Mouse (Mus musculus) urinary bladder, postnatal 14 days (tissue): Measurements from ENCODE around the gene Ablim1.

ENCODE experiments used
- DNase-seq: peaks from one replicate; pipeline ENCODE4 v3.0.0; 2021; ENCODE audit warnings: low spot score

The Ablim1 gene

DNA sequence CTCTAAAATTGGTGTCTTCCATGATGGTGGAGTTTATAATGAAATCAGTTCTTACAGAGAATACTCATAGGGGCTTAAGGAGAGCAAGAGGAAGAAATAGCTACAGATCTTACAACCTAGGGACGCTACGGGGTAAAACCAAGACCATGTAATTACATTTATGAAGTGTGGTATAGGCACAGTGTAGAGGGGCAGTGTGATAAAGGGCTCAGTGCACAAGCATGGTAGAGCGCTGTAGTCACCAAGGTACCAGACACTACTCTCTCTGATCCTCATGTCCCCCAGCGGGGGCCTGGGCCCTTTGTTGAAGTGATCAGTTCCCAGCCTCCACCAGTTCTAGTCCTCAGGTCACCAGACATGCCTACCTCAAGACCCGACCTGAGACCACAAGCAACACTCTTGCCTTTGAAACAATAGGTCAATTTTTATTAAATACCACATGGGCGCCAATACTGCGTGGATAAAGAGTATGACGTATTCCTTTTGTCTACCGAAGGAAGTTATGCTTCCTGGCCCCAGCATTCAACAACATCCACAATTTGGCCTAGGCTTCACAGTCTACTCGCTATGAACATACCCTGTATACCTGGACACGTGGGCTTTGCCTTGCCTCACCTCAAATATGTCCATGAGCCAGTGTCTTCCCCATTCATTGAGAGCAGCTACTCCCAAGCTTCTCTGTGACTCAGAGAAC, 213.8 kb downstream of the Ablim1 start:
- DNase-seq: no peak

DNA sequence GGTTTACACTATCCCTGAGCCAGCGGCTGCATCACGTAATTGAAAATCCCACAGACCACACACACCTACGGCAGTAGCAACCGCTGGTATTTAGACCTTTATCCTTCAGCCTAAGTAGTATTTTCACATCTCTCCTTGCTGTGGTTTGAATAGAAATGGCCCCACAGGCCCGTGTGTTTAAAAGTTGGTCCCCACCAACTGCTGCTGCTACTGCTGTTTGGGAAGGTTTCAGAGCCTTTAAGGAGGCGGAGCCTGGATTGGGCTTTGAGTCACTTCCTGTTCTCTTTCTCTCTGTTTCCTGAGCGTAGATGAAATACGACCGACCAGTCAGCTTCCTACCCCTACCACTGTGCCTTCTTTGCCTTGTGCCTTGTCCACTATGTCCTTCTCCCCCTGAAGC, 214.7 kb downstream of the Ablim1 start:
- no peak for DNase-seq

DNA sequence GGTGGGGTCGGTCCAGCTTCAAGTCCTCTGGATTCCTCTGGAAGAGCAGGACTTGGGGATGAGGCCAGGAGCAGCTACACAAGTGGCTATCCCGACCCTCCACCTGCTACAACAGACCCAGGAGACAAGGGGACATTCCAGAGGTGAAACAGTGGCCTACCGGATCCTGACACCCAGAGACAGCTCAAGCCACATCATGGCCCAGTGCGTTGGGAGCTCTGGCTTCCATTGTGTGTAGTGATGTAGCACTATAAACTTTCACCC, 215.7 kb downstream of the Ablim1 start:
- no peak for DNase-seq

DNA sequence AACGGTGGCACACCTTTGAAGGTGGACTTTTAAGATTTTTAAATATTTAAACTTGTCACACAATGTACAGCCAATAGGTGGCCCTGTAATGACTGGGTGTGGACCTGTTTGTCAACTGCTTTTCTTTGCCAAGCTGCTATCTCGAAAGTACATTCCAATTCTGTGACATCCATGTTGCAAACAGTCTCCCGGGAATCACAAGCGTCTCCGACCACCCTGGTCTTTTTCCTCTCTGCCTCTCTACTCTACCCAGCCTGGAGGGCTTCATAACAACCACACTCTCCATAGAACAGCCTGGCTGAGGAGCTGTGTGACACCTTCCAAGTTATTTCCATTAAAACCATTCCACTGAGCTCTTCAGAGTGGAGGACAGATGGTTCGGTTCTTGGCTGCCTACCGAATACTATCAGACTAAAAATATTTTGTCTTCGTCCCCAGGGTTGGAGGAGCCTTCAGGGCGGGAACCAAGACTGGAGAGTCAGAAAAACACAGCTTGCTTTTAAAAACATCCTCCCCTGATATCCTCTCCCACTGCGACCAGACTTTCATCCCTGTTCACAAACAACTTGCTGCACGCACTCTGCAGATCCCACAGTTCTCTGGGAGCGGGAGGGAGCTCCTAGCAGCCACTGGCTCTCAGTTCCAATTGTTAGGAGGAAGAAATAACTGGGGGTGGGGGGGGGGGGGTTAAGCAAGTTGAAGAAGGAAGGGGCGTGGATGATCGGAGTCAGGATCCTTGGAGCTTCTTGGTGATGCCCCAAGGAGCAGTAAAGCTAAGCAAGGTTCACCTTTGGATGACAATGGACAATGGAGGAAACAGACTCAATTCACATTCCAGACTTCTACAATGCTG, 216.3 kb downstream of the Ablim1 start:
- peak; percentile 55 for DNase-seq

DNA sequence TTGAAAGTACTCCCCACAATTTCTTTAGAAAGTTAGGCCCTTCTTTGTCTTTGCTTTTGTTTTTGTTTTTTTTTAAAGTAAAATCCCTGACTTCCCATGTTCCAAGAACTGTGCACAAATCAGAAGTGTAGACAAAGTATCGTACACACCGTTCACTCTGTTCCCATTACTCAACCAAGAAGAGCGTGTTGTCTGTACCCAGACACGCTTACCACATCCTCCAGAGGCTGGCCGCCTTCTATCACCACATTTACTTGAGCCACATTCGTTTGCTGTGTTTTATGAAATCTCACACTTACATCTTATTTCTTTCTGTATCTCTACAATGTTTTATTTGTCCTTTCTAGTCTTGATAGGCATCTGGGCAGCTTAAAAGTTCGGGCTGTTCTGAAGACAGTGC, 219.4 kb downstream of the Ablim1 start:
- no peak for DNase-seq

DNA sequence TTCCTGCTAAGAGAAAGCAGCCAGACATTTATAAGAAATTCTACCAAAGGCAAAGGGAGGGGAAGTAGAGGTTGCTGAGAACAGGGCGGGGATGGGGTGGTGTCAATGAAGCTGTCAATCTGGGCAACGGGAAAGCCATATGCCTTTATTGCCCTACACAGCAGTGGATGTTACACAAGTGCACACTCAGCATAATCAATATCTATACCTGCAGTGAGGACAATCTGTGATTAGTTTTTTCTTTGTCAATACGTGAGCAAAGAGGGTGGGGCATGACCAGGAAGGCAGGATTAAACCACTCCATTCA, 221.1 kb downstream of the Ablim1 start:
- DNase-seq: no peak

DNA sequence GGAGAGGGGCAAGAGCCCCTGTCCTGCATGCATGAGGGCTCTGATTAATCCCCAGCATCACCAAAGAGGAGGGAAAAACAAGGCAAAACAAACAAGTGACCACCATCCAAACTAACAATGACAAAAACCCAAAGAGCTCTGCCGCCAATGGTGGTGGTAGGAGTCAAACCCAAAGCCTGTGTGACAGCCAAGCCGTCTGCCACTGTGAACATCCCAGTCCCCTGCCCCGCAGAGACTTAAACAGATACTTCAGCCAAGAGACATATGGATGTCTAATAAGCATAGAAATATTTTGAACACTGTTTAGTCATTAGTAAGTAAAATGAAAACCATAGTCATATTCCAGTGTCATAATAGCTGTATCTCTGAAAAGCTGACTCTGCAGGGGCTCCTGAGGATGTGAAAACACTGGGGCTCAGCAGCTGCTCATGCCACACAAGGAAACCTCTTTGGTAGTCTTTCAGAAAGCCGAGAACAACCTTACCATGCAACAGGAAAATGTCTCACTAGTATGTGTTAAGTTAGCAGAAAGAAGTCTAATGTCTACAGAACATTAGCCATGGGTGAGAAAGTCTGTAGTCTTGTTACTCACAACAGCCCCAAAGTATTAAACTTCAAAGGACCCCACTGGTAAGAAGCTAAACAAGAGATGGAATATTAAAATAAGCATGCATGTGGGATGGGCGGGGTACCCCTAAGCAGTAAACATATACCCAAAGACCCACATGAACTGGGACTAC, 221.6 kb downstream of the Ablim1 start:
- no peak for DNase-seq

DNA sequence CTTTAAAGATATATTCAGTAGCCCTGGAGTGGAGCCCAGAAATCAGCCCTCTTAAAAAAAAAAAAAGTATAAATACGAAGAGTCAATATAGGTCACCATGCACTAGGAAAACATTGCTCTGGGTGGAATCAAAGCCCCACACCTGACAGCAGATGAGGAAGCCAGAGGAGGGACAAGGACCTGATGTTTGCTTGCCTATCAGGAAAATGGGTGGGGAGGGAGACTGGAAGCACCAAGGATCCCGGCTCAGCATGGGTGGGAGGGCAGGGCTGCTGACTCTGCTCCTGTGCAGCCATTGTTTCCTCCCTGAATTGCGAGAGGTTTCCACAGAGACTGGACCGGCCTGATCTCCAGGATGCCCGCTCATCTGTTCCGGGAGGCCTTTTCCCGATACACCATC, 223.4 kb downstream of the Ablim1 start:
- no peak for DNase-seq

DNA sequence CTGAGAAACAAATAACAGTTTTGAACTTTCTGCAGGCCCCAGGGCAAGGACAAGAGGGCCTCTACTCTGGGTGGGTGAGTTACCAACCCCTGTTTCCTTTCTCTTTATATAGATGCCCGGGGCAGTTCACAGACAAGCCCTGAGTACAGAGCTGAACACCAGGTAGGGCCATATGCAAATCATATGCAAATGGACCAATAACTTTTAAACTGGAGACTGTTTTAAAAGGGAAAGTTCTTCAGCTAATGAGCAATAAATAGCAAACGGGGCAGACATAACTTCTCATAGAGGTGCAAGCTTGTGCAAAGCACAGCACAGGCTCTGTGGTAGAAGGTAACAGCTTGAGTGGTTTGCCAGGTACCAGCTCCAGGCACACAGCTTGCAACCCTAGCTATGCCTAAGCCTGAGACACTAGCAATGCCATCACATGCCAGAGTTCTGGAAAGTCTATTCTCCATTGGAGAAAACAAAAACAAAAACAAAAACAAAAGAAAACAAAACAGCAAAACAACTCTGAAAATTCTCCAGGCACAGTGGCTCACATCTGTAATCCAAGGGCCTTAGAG, 225.8 kb downstream of the Ablim1 start:
- DNase-seq: no peak

DNA sequence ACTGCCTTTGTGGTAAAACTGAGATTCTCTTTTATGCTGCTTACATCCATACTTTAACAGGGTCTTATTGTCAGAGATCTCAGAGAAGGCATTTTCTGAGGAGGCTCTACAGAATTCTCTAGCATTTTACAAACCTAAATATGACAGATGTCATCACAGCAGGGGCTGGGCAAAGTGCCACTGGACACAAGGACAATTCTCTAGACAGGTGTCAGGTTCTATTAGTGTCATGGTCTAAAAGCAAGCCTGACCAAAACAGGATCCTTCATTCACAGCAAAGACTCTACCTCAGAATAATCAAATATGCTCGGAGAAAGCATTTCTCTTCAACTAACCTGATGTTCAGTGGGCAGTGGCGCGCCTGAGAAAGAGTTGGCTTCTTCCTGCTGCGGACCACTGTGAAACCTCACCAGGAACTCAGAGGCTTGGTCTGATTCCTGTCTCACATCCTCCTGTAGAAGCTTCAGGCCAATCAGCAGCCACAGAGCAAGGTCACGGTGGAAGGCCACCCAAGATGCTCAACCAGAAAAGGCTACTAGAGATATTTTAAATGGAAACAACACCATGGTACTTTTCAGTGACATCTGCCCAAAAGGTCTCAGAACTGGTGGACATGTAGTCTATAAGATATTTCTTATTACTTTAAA, 230.1 kb downstream of the Ablim1 start:
- no peak for DNase-seq

DNA sequence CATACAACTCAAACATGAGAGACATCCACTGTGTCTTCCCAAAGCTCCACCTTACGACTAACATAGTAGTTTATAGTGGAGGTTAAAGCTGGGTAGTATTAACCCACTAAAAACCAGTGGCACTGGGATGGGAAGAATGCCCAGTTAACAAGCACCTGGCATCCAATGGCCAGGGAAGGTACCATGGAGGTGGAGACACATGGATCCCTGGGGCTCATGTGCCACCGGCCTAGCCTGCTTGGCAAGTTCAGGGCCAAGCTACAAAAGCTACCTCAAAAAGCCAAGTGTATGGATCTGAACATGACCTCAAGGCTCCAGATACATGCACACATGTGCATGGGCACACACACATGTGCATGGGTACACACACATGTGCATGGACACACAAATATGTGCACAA, 230.8 kb downstream of the Ablim1 start:
- DNase-seq: no peak

DNA sequence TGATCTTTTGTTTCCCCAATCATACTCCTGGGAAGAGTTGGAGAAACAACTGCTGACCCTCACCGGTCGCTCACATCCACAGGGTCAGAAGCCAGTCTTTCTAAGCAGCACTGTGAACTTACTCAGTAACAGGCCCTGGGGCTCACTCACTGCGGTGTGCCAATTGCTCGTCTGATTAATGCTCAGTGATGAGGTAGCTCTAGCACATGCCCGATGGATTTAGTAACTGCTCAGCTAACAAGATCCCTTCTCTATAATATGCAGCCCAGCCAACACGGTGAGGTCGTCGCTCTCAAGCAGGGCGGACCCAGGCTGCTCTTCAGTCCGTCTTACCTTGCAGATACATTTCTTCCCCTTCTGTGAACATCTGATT, 231.6 kb downstream of the Ablim1 start:
- DNase-seq: no peak

DNA sequence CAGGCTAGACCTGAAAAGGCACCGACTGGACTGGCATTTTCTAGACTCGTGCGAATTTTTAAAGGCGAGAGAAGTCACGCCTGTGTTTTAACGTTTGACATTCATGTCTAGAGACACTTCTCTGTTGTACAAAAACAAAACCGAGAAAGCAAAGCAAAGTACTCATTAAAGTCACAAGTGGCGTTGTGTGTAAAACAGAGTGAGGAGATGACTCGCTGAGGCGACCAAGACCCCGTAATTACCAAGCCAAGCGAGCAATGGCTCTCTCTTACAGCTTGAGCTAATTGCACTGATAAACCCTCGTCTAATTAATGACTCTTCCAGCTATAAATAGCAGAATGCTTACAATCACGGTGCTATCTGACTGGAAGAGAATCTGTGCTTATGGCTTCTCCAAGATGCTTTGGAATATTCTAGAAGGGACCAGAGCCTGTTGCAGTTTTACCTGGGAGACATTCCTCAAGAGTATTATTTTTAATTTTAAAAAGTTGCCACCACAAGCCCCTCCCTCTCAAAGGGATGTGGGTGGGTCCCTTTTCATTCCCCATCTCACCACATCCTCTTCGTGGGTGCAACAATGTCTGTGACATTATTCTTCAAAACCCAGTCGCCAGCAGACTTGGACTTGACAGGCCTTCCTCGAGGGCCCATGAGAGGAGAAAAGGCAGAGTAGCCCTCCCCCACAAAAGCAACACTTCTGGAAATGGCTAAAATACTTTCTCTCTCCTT, 232.1 kb downstream of the Ablim1 start:
- DNase-seq: no peak

DNA sequence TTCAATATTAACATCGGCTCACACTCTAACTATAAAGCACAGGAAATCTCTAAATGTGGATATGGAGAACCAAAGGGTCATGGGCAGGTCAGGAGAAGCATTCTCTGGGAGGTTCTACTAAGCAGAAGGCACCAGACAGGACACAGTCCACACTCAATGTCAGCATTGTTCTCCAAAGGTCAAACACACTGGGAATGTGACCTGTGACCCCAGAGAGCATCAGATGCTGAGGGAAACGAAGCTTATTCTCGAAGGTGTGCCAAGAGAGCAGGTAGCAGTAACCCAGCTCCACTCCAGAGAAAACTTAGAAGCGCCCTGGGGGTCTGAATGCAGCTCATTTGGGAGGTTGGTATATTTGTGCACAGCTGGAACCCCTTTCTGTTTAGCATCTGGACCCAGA, 233.2 kb downstream of the Ablim1 start:
- DNase-seq: no peak

DNA sequence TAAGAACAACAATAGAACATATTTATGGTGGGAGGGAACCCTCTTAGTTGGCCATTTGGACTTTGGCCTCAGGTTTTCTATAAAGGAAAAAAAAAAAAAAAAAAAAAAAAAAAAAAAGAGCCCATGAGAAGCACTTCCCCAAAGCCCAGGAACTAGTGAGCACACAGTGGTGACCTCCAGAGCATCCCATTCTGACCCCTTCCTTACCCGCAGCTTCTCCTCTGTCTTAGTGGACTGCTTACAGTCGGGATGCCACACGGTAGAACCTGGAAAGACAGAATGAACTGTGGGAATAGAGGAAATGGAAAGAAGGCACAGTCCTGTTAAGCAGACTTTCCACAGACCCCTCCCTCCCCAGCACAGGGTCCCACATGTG, 235.1 kb downstream of the Ablim1 start:
- DNase-seq: no peak

DNA sequence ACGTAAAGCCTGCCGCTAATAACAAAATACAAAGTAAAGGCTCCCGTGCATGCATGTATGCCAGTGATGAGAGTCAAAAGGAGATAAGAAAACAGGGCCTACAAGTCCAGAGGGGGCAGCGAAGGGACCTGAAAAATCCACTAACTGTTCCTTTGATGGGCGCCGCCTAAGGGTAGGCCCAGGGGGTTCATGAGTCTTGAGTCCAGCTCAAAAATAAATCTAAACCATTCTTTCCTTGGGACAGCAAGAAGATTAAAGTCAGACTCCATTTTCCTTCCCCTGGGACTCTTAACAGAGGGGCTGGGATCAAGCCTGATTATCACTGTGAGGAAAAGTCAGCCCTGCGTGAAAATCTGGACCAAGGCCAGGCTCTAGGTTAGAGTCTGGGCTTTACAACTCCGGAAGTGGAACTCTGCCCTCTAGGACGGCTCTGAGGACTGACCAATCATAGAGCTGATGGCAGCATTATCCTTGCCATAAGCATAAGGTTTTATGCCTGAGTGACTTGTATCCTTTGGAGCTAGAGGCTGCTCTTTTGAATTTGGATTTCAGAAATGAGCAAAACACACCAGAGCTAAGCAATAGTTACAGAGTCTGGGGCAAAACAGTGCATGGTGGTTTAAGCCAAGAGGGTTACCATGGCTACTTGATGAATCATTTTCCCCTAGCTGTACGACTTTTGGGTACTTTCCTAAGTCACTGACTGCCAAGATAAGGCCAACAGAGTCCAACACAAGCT, 235.7 kb downstream of the Ablim1 start:
- no peak for DNase-seq

DNA sequence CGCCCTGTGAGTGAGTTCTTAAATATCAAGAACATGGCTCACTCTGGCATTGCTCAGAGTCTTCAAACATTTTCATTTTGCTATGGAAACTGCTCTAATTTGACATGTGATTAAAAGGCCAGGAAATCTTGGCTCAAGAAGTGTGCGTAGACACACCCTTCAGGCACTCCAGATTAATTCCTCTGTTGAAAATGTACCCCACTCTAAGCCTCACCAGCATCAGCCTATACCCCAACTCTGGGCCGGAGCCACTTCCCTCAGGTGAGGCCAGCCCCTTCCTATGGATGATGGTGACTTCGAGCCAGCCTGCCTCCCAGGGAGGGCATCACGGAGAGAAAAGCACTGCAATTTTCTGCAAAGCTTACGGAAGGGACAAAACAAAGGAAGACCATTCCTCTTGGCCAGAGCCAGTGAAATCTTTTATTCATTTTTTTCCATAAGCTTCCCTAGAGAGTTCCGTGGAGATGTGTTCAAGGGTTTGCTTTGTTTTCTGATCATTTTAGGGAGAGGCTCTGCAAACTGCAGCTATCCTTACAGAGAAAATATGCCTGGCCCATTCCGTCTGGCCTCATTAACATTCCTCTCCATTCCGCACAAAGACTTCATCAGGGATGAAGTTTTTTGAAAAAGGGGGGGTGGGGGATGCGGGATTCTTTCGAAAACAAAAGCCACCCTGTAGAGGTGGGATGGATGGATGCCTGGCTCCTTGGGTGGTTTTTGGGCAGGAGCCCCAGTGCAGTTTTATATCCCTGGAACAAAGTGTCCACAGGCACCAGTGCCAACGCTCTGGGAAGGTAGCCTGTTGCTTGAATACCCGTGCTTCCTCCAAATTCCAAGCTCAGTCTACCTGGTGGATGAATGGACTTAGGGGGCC, 236.7 kb downstream of the Ablim1 start:
- no peak for DNase-seq

DNA sequence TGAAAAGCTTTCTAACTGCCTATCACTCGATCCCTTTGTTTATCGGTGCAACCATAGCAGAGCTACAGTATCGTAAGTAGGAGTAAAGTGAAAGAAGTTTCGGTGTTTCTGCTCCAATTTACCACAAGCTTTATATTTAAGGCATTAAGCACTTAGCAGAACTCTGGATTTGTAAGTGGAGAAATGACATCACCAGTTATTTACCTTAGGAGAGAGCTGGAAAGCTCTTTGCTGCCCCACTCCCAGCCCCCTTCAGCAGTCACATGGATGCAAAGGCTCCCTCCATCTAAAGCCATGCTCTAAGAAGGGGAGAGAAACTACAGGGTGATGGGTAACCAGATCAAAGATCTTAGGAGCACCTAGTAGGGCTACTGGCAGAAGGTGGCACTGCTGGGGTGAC, 241.3 kb downstream of the Ablim1 start:
- DNase-seq: no peak

DNA sequence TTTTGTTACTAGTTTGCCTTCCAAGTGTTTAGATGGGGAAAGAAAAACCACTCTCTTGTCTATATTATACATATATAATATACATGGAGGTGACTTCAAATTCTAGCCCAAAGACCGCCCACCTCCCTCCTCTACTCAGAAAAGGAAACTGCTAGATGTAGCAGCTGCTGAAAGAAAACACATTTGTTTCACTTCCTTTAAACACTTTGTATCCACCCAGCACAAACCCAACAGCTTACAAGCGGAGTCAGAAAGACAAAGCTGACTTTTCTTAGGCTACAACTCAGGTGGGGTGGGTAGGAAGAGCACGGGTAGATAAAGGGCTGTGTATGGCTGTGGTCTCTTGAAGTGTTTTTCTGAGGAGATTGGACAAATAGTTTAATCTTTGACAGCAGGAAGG, 242.0 kb downstream of the Ablim1 start:
- DNase-seq: no peak

DNA sequence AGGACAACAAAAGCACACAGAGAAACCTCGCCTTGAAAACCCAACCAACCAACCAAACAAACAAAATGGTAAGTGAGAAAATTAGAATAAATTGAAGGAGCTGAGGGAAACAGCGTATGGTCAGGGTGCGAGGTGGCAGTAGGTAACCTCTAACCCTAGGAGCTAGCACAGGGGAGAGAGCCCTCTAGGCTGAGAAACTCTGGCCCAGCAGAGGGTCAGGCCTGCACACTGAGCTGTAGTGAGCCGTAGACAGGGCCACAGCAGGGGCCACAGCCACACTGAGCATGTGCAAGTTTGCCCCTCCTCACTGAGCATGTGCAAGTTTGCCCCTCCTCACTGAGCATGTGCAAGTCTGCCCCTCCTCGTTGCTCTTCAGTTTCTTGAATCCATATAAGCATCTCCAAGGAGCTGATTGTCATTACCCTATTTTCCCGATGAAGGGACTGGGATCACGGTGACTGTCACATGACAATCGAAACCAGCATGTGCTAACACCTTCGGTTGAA, 247.6 kb downstream of the Ablim1 start:
- DNase-seq: no peak
